Mouse (Mus musculus): Measurements from ENCODE around the gene Pdk1.
"Not testable (repeated sequence)": the region's sequence is repeated elsewhere in the genome, so short reads cannot be mapped to it uniquely, and the experiment has no call there.

- TF ChIP-seq CTCF (IDR thresholded peaks at IDR 0.05; ENCODE audit: low read depth, low read length); POLR2A (IDR thresholded peaks at IDR 0.05; ENCODE audit: borderline replicate concordance, low read depth, low read length): not testable (repeated sequence)
Measured at GRCm38 (mm10) chr2:71906356-71906755, 33.3 kb downstream of the Pdk1 start.

Measured in bone marrow macrophage, adult 2 months (primary cell).